Mouse (Mus musculus) gonadal fat pad, adult 2 months (tissue): ENCODE data around the gene Olfr203. TPM values are rescaled to one million over a fixed set of nuclear protein-coding genes. Genes with fewer than 3 reads are reported as not detected.
"Not testable (repeated sequence)": the region's sequence is repeated elsewhere in the genome, so short reads cannot be mapped to it uniquely, and the experiment has no call there.

Experiments used
- DNase-seq: peaks from one replicate; pipeline ENCODE4 v3.0.0-alpha.2; 2012; ENCODE audit warnings: low read depth
- polyA plus RNA-seq: library from polyadenylated mRNA; depleted of rRNA; stranded (reverse); fragments of >200 nt; gene quantifications from 2 replicates; pipeline ENCODE4 v1.2.3, GENCODE M21; 2012; rRNA removed

The Olfr203 gene
- not detected in 2 replicates for polyA plus RNA-seq

DNA sequence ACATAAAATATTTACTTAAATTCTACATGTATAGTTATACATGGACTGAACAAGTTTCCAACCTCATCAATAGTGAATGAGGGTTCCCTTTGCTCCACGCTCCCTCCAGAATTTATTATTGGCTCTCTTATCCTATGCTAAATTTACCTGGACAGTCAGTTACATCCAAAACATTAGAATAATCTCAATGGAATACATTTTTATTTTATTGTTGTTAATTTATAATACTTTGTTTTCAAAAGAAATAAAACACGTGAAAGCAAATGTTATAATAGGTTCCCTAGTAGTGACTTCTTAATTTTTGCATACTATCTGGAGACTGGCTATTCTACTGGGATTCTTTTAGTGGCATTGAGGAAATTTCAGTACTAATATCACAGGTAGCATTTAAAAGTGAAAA is at the start of gene Olfr203:
TSS of gene Olfr203 (plus strand) at position 301 of the 400 bp plus-strand sequence.
- DNase-seq, result no peak

DNA sequence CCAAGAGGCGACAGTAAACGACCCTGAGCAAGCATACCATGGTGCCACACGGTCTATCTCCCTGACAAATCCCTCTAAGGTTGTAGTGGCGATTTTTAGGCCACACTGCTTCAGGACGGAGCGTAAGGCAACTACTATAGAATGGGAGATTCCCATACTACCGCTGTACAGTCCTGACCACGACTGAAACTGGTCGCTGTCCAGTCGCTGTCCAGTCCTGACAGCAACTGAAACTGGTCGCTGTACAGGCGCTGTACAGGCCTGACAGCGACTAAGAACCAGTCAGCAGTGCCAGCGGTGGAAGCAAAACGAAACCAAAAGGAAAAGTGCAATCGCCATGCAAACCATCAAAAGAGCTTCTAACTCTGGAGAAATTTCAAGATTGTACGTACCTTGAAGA is 49.0 kb upstream of the Olfr203 start:
- DNase-seq, result no peak

DNA sequence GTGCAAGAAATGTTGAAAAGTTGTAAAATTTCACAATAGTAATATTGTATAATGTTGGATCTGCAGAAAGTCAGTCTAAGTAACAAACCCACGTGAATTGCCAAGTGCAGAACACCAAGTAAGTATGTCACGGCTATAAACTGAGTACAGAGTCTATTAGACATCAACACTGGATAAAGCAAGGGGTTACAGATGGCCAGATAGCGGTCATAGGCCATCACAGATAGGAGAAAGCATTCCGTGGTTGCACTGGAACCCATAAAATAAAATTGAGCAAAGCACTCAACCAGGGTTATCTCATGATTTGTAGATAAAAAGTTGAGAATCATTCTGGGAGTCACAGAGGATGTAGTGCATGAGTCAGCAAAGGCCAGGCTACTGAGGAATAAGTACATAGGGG is 29.6 kb upstream of the Olfr203 start:
- not testable (repeated sequence) for DNase-seq

DNA sequence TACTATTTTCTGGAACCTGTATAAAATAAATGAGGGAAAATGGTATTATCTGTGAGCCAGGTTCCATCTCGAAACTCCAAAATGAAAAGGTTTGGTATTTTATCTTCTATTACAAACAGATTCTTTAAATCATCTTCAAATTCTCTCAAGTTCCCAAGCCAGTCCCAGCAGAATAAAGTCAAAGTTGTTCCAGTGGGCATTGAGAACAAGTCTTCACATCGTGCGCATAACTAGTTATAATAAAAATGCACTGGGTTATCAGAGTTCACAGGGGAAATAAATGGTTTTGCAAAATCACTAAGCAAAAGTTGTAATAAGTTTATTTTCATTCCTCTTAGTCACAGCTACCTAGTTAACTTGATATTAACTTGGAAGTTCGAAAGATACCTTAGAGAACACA is 26.1 kb upstream of the Olfr203 start, which contains the start of gene Olfr201:
TSS of gene Olfr201 (minus strand) at position 101 of the 400 bp plus-strand sequence.
- DNase-seq, result not testable (repeated sequence)

DNA sequence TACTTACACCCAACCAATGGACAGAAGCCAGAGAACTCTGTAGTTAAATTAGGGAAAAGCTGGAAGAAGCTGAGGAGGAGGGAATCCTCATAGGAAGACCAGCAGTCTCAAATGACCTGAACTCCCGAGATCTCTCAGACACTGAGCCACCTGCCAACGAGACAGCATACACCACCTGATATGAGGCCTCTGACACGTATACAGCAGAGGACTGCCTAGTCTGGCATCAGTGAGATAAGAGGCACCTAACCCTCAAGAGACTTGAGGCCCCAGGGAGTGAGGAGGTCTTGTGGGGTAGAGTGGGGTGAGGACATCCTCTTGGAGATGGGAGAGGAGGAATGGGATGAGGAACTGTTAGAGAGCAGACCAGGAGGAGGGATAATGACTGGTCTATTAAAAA is 18.1 kb upstream of the Olfr203 start:
- DNase-seq, result no peak

DNA sequence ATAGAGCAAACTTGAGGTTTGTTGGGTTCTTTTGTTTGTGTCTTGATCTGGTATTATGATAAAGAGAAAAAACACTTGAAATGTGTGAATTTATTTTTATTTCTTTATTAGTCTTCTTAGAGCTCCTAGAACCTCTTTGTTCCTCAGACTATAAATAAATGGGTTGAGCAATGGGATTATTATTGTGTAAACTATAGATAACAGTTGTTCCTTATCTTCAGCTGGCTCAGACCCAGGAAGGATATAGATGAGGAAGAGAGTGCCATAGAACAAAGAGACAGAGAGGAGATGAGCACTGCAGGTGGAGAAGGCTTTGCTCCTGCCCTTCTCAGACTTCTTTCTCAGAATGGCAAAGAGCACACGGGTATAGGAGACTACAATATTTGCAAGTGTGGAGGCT is 15.2 kb upstream of the Olfr203 start:
- no peak for DNase-seq

DNA sequence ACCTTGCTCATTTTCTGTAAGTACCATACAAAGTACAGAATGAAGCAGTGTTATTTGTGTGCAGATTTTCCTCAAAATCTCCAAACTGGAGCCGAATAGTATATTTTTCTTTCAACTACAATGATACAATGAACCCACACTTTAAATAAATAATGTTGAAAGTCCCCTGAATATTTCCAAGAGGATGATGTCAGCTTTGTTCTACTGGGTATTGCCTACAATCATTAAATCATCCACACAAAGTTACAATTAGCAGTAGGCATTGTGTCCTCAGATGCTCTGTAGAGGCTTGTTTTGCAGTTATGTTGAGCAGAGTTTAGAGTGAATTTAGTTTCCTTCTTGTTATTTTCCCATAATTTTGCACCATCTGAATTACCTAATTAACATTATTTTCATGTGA is 12.0 kb upstream of the Olfr203 start, which contains the start of gene Olfr202:
TSS of gene Olfr202 (minus strand) at position 101 of the 400 bp plus-strand sequence.
- DNase-seq, result no peak

DNA sequence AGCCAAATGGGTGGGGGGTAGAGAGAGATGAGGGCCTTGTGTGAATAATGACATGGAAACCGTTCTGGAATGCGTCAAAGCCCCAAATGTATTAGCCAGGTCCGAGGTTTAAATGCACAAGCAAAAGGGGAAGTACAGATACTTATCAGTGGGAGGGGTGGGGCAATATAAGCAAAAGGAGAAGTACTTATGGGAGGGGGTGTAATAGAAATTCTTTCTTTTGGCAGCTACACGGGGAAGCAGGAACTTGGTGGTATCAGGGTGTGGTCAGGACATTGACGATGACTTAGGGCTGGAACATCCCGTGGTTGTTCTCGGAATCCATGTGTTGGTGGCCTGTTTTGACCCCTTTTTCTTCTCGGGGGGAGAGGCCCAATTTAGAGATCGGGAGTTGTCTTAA is 11.1 kb upstream of the Olfr203 start:
- not testable (repeated sequence) for DNase-seq

DNA sequence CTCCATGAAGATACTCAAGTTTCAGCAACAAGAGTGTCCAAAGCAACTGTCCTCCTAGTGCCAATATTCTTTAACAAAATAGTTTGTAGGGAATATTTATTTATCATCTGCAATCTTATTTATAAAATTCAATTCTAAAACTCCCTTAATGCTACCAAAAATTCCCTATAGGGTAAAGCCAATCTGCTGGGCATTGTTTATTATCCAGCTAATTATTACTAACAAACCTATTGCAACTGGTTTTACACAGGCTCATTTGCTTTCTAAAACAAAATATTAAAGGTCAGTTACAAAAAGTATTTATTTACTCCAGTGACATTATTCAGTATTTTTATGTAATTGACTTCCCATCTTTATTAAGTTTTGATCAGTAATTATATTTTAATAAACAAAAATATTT is 19.5 kb downstream of the Olfr203 start, which contains the start of gene Olfr204:
TSS of gene Olfr204 (minus strand) at position 101 of the 400 bp plus-strand sequence.
- no peak for DNase-seq

DNA sequence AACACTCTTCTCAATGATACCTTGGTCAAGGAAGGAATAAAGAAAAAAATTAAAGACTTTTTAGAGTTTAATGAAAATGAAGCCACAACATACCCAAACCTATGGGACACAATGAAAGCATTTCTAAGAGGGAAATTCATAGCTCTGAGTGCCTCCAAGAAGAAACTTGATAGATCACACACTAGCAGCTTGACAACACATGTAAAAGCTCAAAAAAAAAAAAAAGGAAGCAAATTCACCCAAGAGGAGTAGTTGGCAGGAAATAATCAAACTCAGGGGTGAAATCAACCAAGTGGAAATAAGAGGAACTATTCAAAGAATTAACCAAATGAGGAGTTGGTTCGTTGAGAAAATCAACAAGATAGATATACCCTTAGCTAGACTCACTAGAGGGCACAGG is 24.6 kb downstream of the Olfr203 start:
- not testable (repeated sequence) for DNase-seq

DNA sequence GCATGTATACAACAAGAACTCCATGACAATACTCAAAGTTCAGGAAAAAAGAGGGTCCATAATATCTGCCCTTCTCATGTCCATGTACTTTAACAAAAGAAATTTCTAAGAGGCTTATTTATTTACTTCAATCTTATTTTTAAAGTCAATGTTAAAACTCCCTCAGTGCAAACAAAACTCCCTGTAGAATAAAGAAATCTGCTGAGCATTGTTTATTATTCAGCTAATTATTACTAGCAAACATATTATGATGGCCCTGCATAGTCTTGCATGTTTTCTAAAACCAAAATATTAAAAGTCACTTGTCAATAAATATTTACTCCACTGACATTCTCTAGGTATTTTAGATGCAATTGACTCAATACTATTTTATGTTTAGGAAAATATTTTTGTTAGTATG is 32.4 kb downstream of the Olfr203 start, which contains the start of gene Olfr205:
TSS of gene Olfr205 (minus strand) at position 101 of the 400 bp plus-strand sequence.
- DNase-seq, result no peak

DNA sequence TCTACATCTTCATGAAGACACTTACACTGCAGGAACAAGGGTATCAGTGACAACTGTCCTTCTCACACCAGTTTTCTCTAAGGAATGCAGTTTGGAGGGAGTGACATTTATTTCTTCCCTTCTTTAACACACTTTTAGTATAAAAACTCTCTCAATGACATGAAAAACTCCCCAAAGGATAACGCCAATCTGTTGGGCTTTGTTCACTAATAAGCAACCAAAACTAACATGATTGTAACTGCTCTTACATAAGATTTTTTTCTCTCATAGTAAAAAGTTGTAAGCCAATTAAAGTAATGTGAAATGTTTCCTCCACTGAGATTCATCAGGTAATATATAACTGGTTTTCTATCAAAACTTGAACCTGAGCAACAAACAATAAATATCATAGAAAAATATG is 50.5 kb downstream of the Olfr203 start, which contains the start of gene Olfr206:
TSS of gene Olfr206 (minus strand) at position 101 of the 400 bp plus-strand sequence.
- DNase-seq, result no peak

Other genes with a start within 250 kb of the Olfr203 start
- gene Olfr190, start 220.9 kb upstream of the Olfr203 start, polyA plus RNA-seq, result not detected in 2 replicates
- gene Olfr191, start 209.1 kb upstream of the Olfr203 start, polyA plus RNA-seq, result not detected in 2 replicates
- not detected in 2 replicates for gene Olfr193, start 187.0 kb upstream of the Olfr203 start, polyA plus RNA-seq
- gene Olfr194, start 177.8 kb upstream of the Olfr203 start, polyA plus RNA-seq, result not detected in 2 replicates
- gene Olfr195, start 151.8 kb upstream of the Olfr203 start, polyA plus RNA-seq, result not detected in 2 replicates
- not detected in 2 replicates for gene Olfr196, start 128.4 kb upstream of the Olfr203 start, polyA plus RNA-seq
- not detected in 2 replicates for gene Olfr198, start 95.3 kb upstream of the Olfr203 start, polyA plus RNA-seq
- gene Olfr199, start 79.1 kb upstream of the Olfr203 start, polyA plus RNA-seq, result not detected in 2 replicates
- not detected in 2 replicates for gene Olfr201, start 26.2 kb upstream of the Olfr203 start, polyA plus RNA-seq
- gene Olfr202, start 12.1 kb upstream of the Olfr203 start, polyA plus RNA-seq, result not detected in 2 replicates
- gene Olfr204, start 19.4 kb downstream of the Olfr203 start, polyA plus RNA-seq, result not detected in 2 replicates
- not detected in 2 replicates for gene Olfr205, start 32.3 kb downstream of the Olfr203 start, polyA plus RNA-seq
- gene Olfr206, start 50.4 kb downstream of the Olfr203 start, polyA plus RNA-seq, result not detected in 2 replicates
- gene Olfr209, start 65.1 kb downstream of the Olfr203 start, polyA plus RNA-seq, result not detected in 2 replicates
- gene Gabrr3, start 108.5 kb downstream of the Olfr203 start, polyA plus RNA-seq, result not detected in 2 replicates
- gene Riox2, start 172.9 kb downstream of the Olfr203 start, polyA plus RNA-seq, result 6.1 and 7.7 TPM in 2 replicates